Mouse (Mus musculus): ENCODE data around the gene Ntng1.

DNA sequence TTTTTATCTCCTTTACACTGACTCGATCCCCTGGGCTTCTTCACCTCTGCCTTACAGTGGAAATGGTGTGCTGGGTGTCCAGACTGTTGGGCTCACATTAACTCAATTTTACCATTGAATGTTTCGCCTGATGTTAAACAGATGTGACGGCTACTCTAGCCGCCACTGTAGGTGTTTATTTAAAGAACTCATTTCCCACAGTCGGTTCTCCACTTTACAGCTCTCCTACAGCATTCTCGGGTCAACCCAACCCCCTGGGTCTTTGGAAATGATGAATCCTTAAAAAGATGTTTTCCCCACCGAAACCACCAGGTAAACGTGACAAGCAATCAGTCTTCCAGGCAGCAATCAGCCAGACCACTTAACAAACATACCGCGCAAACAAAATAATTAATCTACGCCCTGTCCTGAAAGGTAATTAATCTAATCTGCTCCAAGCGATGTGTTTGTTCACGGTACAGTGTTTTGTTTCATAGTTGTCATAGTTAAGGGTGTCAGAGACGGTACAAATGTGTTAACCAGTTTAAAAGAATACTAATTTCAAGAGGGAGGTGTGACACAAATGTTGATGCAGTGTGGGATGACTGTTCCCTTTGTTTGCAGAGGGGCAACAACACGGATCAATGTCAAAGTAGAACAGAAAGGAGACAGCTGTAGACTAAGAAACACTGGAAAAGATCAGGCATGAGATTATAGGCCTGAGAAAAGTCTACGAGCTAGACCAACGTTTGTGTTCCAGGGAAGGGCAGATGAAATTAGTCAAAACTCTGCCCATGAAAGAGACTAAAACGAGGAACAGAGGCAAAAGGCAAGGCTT, 120.8 kb downstream of the Ntng1 start:
- TF ChIP-seq CTCF (IDR thresholded peaks at IDR 0.05; ENCODE audit: low read depth, low read length) (no peak), POLR2A (IDR thresholded peaks at IDR 0.05; ENCODE audit: insufficient read depth, low read length) (no peak)
